Mouse (Mus musculus) forebrain, postnatal 0 days (tissue): ENCODE measurements around the gene Myo16. TPM values are rescaled to one million over a fixed set of nuclear protein-coding genes. Genes with fewer than 3 reads are reported as not detected.

ENCODE experiments used
- ATAC-seq: fragments of 200-750 bp; cut with Nextera tagmentation; 2 replicates; pipeline ENCODE4 v1.8.0; 2017; ENCODE audit warnings: mild to moderate bottlenecking, moderate library complexity
- DNase-seq: peaks from one replicate; pipeline ENCODE4 v3.0.0-alpha.2; 2015
- H3K27ac ChIP-seq: fragments of 300-500 bp; sonication (generic); 2 replicates; pipeline ENCODE4 v1.5.1; 2014; ENCODE audit warnings: low read depth, mild to moderate bottlenecking, antibody characterized with exemption, low read length, moderate library complexity, mixed read lengths
- H3K27me3 ChIP-seq: fragments of 300-500 bp; sonication (generic); 2 replicates; pipeline ENCODE4 v1.6.1; 2014; ENCODE audit warnings: mild to moderate bottlenecking, low read length, mixed read lengths; ENCODE audit not compliant: insufficient read depth
- H3K36me3 ChIP-seq: fragments of 300-500 bp; sonication (generic); 2 replicates; pipeline ENCODE4 v1.6.1; 2014; ENCODE audit warnings: mild to moderate bottlenecking, moderate library complexity; ENCODE audit not compliant: insufficient read depth
- H3K4me1 ChIP-seq: fragments of 300-500 bp; sonication (generic); 2 replicates; pipeline ENCODE4 v1.6.1; 2014; ENCODE audit warnings: antibody characterized with exemption; ENCODE audit not compliant: insufficient read depth
- H3K4me2 ChIP-seq: fragments of 300-500 bp; sonication (generic); 2 replicates; pipeline ENCODE4 v1.6.1; 2014; ENCODE audit warnings: low read depth, mild to moderate bottlenecking, moderate library complexity
- H3K4me3 ChIP-seq: fragments of 300-500 bp; sonication (generic); 2 replicates; pipeline ENCODE4 v1.5.1; 2014; ENCODE audit warnings: low read depth, low read length, mixed read lengths
- H3K9ac ChIP-seq: fragments of 300-500 bp; sonication (generic); 2 replicates; pipeline ENCODE4 v1.6.1; 2014; ENCODE audit warnings: mild to moderate bottlenecking
- H3K9me3 ChIP-seq: fragments of 300-500 bp; sonication (generic); 2 replicates; pipeline ENCODE4 v1.6.1; 2016; ENCODE audit warnings: low read length
- CTCF ChIP-seq: sonication (generic); IDR thresholded peaks from 2 replicates; pipeline ENCODE4 v1.5.1; 2016; ENCODE audit warnings: antibody characterized with exemption, control low read depth, low read depth
- WGBS: fragments of 180-500 bp; shearing (Covaris S2); extraction: QIAGEN DNeasy Blood & Tissue Kit; methylation state at CpG from one replicate; pipeline ENCODE4 v1.1.7; 2014; 5-methylcytosine and 5-hydroxymethylcytosine counted together
- polyA plus RNA-seq: library from polyadenylated mRNA; unstranded; fragments of >200 nt; fragmentation: Nextera tagmentation; extraction: Ambion mirVana; gene quantifications from 2 replicates; pipeline ENCODE4 v1.2.1, GENCODE M21; 2015
- total RNA-seq: library from RNA; depleted of rRNA; stranded (reverse); fragments of >200 nt; gene quantifications from 2 replicates; pipeline ENCODE4 v1.2.3, GENCODE M21; 2014

The Myo16 gene
- total and polyA plus RNA-seq, 2 experiments from 2014 or later = 5.5 to 58.6 TPM

- H3K27me3 ChIP-seq = no peaks in the 10 kb centered on the region
- peak; percentile 80; the same call in 1 of the 2 replicates for ATAC-seq
- 31% methylated on average over 3 of the region's 3 CpGs for WGBS
- H3K9ac ChIP-seq = no peak overlapping the region
- peak; percentile 49 for DNase-seq
- 0 out of 2 replicates have a peak, but pooled peaks cover 12% of the 10 kb centered on the region for H3K4me1 ChIP-seq
- no peak overlapping the region for H3K4me2 ChIP-seq
- no peak overlapping the region for H3K27ac ChIP-seq
- no peaks in the 10 kb centered on the region for H3K36me3 ChIP-seq
- no peaks in the 10 kb centered on the region for H3K9me3 ChIP-seq
- no peak for TF ChIP-seq CTCF
- no peak overlapping the region for H3K4me3 ChIP-seq
Observed at GRCm38 (mm10) chr8:10644481-10644880, 490.8 kb downstream of the Myo16 start.

GRCm38 (mm10) chr8:10645740-10646139 is 492.0 kb downstream of the Myo16 start:
- TF ChIP-seq CTCF = no peak
- DNase-seq (no peak), ATAC-seq (no peak)
- no peak overlapping the region for H3K4me3 ChIP-seq
- H3K27me3 ChIP-seq = no peaks in the 10 kb centered on the region
- 96% methylated on average over 5 of the region's 5 CpGs for WGBS
- no peak overlapping the region for H3K9ac ChIP-seq
- no peaks in the 10 kb centered on the region for H3K9me3 ChIP-seq
- H3K36me3 ChIP-seq = no peaks in the 10 kb centered on the region
- H3K4me2 ChIP-seq = no peak overlapping the region
- H3K4me1 ChIP-seq = 0 out of 2 replicates have a peak, but pooled peaks cover 12% of the 10 kb centered on the region
- H3K27ac ChIP-seq = no peak overlapping the region

- no peaks in the 10 kb centered on the region for H3K27me3 ChIP-seq
- no peak overlapping the region for H3K9ac ChIP-seq
- H3K4me2 ChIP-seq = no peak overlapping the region
- no peak for TF ChIP-seq CTCF
- H3K27ac ChIP-seq = no peak overlapping the region
- no peaks in the 10 kb centered on the region for H3K36me3 ChIP-seq
- ATAC-seq (no peak), DNase-seq (no peak)
- 39% methylated on average over 10 of the region's 10 CpGs for WGBS
- no peak overlapping the region for H3K4me3 ChIP-seq
- H3K4me1 ChIP-seq = 0 out of 2 replicates have a peak, but pooled peaks cover 12% of the 10 kb centered on the region
- no peaks in the 10 kb centered on the region for H3K9me3 ChIP-seq
Observed at GRCm38 (mm10) chr8:10646485-10646884, 492.8 kb downstream of the Myo16 start.

GRCm38 (mm10) chr8:10651546-10652315 is 498.0 kb downstream of the Myo16 start:
- TF ChIP-seq CTCF = no peak
- no peaks in the 10 kb centered on the region for H3K27me3 ChIP-seq
- H3K9ac ChIP-seq = no peak overlapping the region
- DNase-seq (no peak), ATAC-seq (no peak)
- H3K4me3 ChIP-seq = no peak overlapping the region
- no peak overlapping the region for H3K4me2 ChIP-seq
- H3K27ac ChIP-seq = no peak overlapping the region
- no peaks in the 10 kb centered on the region for H3K36me3 ChIP-seq
- 56% methylated on average over 12 of the region's 12 CpGs for WGBS
- 0 out of 2 replicates have a peak, but pooled peaks cover under 1% of the 10 kb centered on the region for H3K4me1 ChIP-seq
- no peaks in the 10 kb centered on the region for H3K9me3 ChIP-seq

GRCm38 (mm10) chr8:10653282-10653681 is 499.6 kb downstream of the Myo16 start:
- no peak for TF ChIP-seq CTCF
- no peaks in the 10 kb centered on the region for H3K9me3 ChIP-seq
- no peaks in the 10 kb centered on the region for H3K27me3 ChIP-seq
- H3K36me3 ChIP-seq = no peaks in the 10 kb centered on the region
- no peak overlapping the region for H3K4me3 ChIP-seq
- H3K4me1 ChIP-seq = no peaks in the 10 kb centered on the region
- no peak overlapping the region for H3K9ac ChIP-seq
- WGBS = 88% methylated on average over 9 of the region's 9 CpGs
- no peak overlapping the region for H3K27ac ChIP-seq
- DNase-seq (no peak), ATAC-seq (no peak)
- no peak overlapping the region for H3K4me2 ChIP-seq

GRCm38 (mm10) chr8:10654922-10655518 is 501.3 kb downstream of the Myo16 start:
- ATAC-seq = no peak
- DNase-seq = no peak
- H3K4me3 ChIP-seq = no peak overlapping the region
- H3K9me3 ChIP-seq = no peaks in the 10 kb centered on the region
- no peaks in the 10 kb centered on the region for H3K27me3 ChIP-seq
- WGBS = 90% methylated on average over 9 of the region's 9 CpGs
- no peak for TF ChIP-seq CTCF
- no peak overlapping the region for H3K9ac ChIP-seq
- no peak overlapping the region for H3K27ac ChIP-seq
- no peak overlapping the region for H3K4me2 ChIP-seq
- no peaks in the 10 kb centered on the region for H3K4me1 ChIP-seq
- no peaks in the 10 kb centered on the region for H3K36me3 ChIP-seq
